Mouse (Mus musculus): ENCODE results near the gene Traf3. TPM values are rescaled to one million over a fixed set of nuclear protein-coding genes. Genes with fewer than 3 reads are reported as not detected.

Gene Traf3
- total RNA-seq, 4 experiments from 2014 or later, result 48.0 to 54.3 (median 53.3) TPM

DNA sequence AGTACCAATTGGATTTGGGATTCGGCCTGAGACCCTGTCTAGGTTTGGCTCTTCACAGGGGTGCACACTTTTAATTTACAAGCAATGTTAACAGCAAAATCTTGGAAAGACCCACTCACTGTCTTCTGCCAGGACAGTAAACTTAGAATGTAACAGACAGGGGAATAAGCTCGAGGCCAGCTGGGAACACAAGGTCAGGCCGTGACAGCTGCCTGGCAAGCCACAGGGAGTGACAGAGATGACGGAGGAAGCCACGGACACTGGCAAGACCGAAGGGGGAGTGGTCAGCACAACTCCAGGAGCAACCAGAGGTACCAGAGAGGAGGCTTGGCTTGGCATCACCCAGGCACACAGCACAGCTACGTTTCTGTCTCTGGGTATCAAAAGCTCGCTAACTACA, 140.7 kb downstream of the Traf3 start:
- DNase-seq (ENCODE audit: low spot score in 2 of 2), result no peak

DNA sequence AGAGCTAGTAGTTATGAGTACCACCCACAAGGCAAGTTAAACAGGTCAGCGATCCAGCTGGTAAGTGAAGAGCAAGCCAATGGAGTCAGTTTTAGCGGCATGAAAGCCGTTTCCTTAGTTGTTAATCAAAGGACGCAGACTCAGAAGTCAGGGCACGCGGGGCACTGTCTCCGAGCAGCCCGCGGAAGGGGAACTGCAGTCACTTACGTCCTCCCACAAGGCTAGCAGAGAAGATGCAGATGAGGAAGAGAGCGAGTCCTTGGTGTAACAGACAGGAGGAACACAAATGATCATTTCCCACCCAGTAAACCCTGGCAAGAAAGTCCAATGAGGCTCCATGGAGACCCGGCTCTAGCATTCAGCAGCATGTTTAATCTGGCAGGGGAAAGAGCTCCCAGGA, 143.1 kb downstream of the Traf3 start:
- DNase-seq (ENCODE audit: low spot score in 2 of 2), result no peak

DNA sequence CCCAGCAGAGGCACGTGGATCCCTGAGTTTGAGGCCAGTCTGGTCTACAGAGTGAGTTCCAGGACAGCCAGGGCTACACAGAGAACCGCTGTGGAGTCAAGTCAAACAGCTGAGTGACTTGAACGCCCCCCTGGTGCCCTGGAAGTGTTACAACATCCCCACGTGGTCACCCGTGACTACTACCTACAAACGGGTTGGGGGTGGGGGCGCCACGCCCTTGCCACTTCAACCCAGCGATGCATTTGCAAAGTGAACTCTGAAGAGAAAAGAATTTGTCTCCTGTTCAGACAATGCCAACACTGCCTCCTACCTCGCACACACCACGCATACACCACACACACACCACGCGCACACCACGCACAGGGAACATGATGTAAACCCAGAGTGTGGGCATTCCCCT, 143.8 kb downstream of the Traf3 start:
- no peak for DNase-seq (ENCODE audit: low spot score in 2 of 2)

DNA sequence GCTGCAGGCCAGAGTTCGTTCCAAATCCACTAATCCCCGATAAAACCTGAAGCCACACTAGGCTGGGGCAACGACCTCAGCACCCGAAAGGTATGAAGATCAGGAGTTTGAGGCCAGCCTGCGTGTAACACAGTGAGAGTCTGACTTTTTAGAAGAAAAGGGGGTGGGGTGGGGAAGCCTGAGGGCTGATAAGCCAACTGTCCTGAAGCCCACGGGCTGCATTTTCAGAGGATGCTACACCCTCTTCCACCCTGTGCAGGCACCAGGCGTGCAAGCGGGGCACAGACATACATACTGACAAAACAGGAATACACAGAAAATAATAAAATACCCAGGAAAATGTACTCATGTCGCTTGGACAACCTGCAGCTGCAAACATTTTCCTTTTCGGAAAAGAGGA, 145.6 kb downstream of the Traf3 start:
- DNase-seq (ENCODE audit: low spot score in 2 of 2), result no peak

DNA sequence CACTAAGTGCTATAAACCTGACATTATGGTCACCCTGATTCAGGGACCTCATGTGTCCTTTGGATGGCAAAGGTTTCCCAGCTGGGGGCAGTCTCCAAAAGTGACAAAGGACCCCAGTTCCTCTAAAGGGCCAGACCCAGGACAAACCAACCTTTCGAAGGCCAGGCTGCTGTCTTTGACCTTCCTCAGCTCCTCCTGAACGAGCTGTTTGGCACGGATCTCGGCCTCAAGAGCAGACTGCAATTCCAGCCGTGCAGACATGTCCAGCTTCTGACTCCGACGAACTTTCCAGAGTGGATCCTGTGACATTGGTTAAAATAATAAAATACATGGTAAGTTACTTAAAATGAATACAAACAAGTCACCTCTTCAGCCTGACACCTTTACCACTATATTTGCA, 148.1 kb downstream of the Traf3 start:
- no peak for DNase-seq (ENCODE audit: low spot score in 2 of 2)

Other genes with a start within 250 kb of the Traf3 start
- gene Ankrd9, start 187.3 kb upstream of the Traf3 start, total RNA-seq (2022), result 10 to 100 TPM; 12.5 to 14.0 (median 12.8) TPM
- gene Rcor1, start 127.0 kb upstream of the Traf3 start, total RNA-seq (2022), result 10 to 100 TPM; 14.9 to 19.8 (median 17.1) TPM
- not detected for gene 4930595D18Rik, start 18.1 kb downstream of the Traf3 start, total RNA-seq (2022)
- 1 to 10 TPM; 4.4 to 8.6 (median 6.9) TPM for gene Amn, start 104.7 kb downstream of the Traf3 start, total RNA-seq (2022)
- gene Cdc42bpb, start 211.3 kb downstream of the Traf3 start, total RNA-seq (2022), result 100 to 1,000 TPM; 114 to 140 (median 119) TPM
- 1 to 10 TPM in 2 of 4 experiments, under 1 TPM in 1, not detected in 1; 0.61 to 2.3 (median 1.3) TPM for gene Lbhd2, start 240.4 kb downstream of the Traf3 start, total RNA-seq (2022)

Data from layer of hippocampus, adult 8-10 months (tissue).